Mouse (Mus musculus): ENCODE results near the gene Itpkb.

- no peak for TF ChIP-seq CTCF (conservative IDR thresholded peaks at IDR 0.05 in 1 of 2, IDR thresholded peaks at IDR 0.05 in 1 of 2; ENCODE audit: low read depth in 2 of 2, low read length in 2 of 2)
- TF ChIP-seq SIN3A (IDR thresholded peaks at IDR 0.05; ENCODE audit: low read length), result no peak
- TF ChIP-seq E2F4 (IDR thresholded peaks at IDR 0.05; ENCODE audit: insufficient replicate concordance, low read depth, low read length), result no peak
- no peak for TF ChIP-seq EP300 (IDR thresholded peaks at IDR 0.05; ENCODE audit: low read length)
- TF ChIP-seq POLR2A (IDR thresholded peaks at IDR 0.05; ENCODE audit: low read depth, low read length), result no peak
- no peak for TF ChIP-seq ELF1 (IDR thresholded peaks at IDR 0.05; ENCODE audit: low read depth, low read length)
- no peak for TF ChIP-seq BHLHE40 (IDR thresholded peaks at IDR 0.05; ENCODE audit: low read depth, low read length)
- no peak for TF ChIP-seq MAX (IDR thresholded peaks at IDR 0.05; ENCODE audit: low read length)
- TF ChIP-seq IRF4 (IDR thresholded peaks at IDR 0.05; ENCODE audit: low read depth, low read length), result no peak
- TF ChIP-seq SMC3 (IDR thresholded peaks at IDR 0.05; ENCODE audit: low read depth, low read length), result no peak
- TF ChIP-seq MXI1 (IDR thresholded peaks at IDR 0.05; ENCODE audit: low read depth, low read length), result no peak
Measured at GRCm38 (mm10) chr1:180332928-180333440, 2.7 kb downstream of the Itpkb start.

All from CH12.LX (cell line).